8 mouse cellular contexts compared by ENCODE assay signal in genomic region chr1:88701870-88702661, GRCm38 (mm10). TPM values are rescaled to one million over a fixed set of nuclear protein-coding genes. Genes with fewer than 3 reads are reported as not detected.
DNase-seq lines count a peak whose midpoint lies in the region; ATAC-seq lines count a peak whose summit lies in the region.

Gene Arl4c, minus strand, starts transcription at chr1:88702221.

- peak within 1 kb of the TSS; percentile 91 for H3K27ac ChIP-seq in lung, embryonic 15.5 days

- ATAC-seq in frontal cortex, adult (ENCODE audit: low TSS enrichment) = peak; percentile 52
- peak; percentile 89 for ATAC-seq in lung, embryonic 15.5 days (ENCODE audit: borderline replicate concordance, extremely low read depth, low FRiP score, low TSS enrichment)
- ATAC-seq in neutrophil, adult 5-6 weeks (ENCODE audit: extremely low read depth, insufficient number of reproducible peaks, low FRiP score, poor library complexity, severe bottlenecking) = peak; percentile 37

- WGBS in lung, embryonic 15.5 days = under 1% methylated on average over 84 of the region's 91 CpGs

- peaks cover 18% of the 10 kb centered on the region for H3K4me1 ChIP-seq in lung, embryonic 15.5 days

- peak; percentile 71 for DNase-seq in ES-CJ7 (ENCODE audit: low read depth, low spot score)
- peak; percentile 79 to 90 for DNase-seq in cerebellum, adult 18-20 months
- peak; percentile 93 for DNase-seq in heart, postnatal 4 days
- peak; percentile 86 for DNase-seq in layer of hippocampus, adult 9-11 months
- DNase-seq in thymus, adult 18-20 months = peak; percentile 77 to 80

- peaks cover 2% of the 10 kb centered on the region; the same call in 1 of the 2 replicates for H3K36me3 ChIP-seq in lung, embryonic 15.5 days

- peak within 1 kb of the TSS; percentile 84 for H3K4me3 ChIP-seq in lung, embryonic 15.5 days

- no peaks in the 10 kb centered on the region for H3K27me3 ChIP-seq in lung, embryonic 15.5 days

- H3K9me3 ChIP-seq in lung, embryonic 15.5 days = no peaks in the 10 kb centered on the region

- peak within 1 kb of the TSS; percentile 82 for H3K9ac ChIP-seq in lung, embryonic 15.5 days

- H3K4me2 ChIP-seq in lung, embryonic 15.5 days = peak within 1 kb of the TSS; percentile 77

RNA-seq across cellular contexts. Expression of gene Arl4c, which starts in this region (rescaled TPM):
- 10 to 100 TPM; 33.0 to 34.9 TPM for total RNA-seq in heart, postnatal 4 days (2021)
- polyA plus RNA-seq in lung, embryonic 15.5 days (2015; fragmentation: Nextera tagmentation; extraction: Ambion mirVana) = 21.7 and 23.3 TPM in 2 replicates
- total RNA-seq in neutrophil, adult 5-6 weeks (2017) = 57.7 and 64.0 TPM in 2 replicates

Comparison
In these comparisons a context has a peak if more than half of its experiments do, and no peak if none do; other contexts are left out.
1. Peak in every context shown above with its lines: DNase-seq, ATAC-seq, H3K4me3 ChIP-seq and H3K27ac ChIP-seq.
2. ATAC-seq: peak in every context shown above with its lines; median percentile 89 in lung, embryonic 15.5 days; 52 in frontal cortex, adult; 37 in neutrophil, adult 5-6 weeks.